Mouse (Mus musculus) liver, embryonic 12.5 days (tissue): ENCODE results near the gene Sema3a. TPM values are rescaled to one million over a fixed set of nuclear protein-coding genes. Genes with fewer than 3 reads are reported as not detected.

Experiments
- ATAC-seq: fragments of 200-750 bp; cut with Nextera tagmentation; 2 replicates; pipeline ENCODE4 v1.8.0; 2017; ENCODE audit warnings: moderate number of reproducible peaks, mild to moderate bottlenecking, moderate library complexity
- H3K27ac ChIP-seq: fragments of 300-500 bp; sonication (generic); 2 replicates; pipeline ENCODE4 v1.5.1; 2016; ENCODE audit warnings: mild to moderate bottlenecking
- H3K27me3 ChIP-seq: fragments of 300-500 bp; sonication (generic); replicated peaks from 2 replicates; pipeline ENCODE4 v1.6.1; 2016; ENCODE audit warnings: mild to moderate bottlenecking, moderate library complexity
- H3K36me3 ChIP-seq: fragments of 300-500 bp; sonication (generic); 2 replicates; pipeline ENCODE4 v1.6.1; 2016; ENCODE audit warnings: mild to moderate bottlenecking, moderate library complexity
- H3K4me1 ChIP-seq: fragments of 300-500 bp; sonication (generic); 2 replicates; pipeline ENCODE4 v1.6.1; 2016
- H3K4me2 ChIP-seq: fragments of 300-500 bp; sonication (generic); 2 replicates; pipeline ENCODE4 v1.6.1; 2016; ENCODE audit warnings: mild to moderate bottlenecking, moderate library complexity
- H3K4me3 ChIP-seq: fragments of 300-500 bp; sonication (generic); 2 replicates; pipeline ENCODE4 v1.5.1; 2016; ENCODE audit warnings: mild to moderate bottlenecking, moderate library complexity
- H3K9ac ChIP-seq: fragments of 300-500 bp; sonication (generic); 2 replicates; pipeline ENCODE4 v1.6.1; 2016; ENCODE audit warnings: mild to moderate bottlenecking, moderate library complexity
- H3K9me3 ChIP-seq: fragments of 300-500 bp; sonication (generic); replicated peaks from 2 replicates; pipeline ENCODE4 v1.6.1; 2016; ENCODE audit warnings: mild to moderate bottlenecking, moderate library complexity
- WGBS: fragments of 180-500 bp; shearing (Covaris S2); methylation state at CpG from one replicate; pipeline ENCODE4 v1.1.7; 2016; ENCODE audit not compliant: insufficient replicate concordance; 5-methylcytosine and 5-hydroxymethylcytosine counted together
- polyA plus RNA-seq: library from polyadenylated mRNA; unstranded; fragments of >200 nt; fragmentation: Nextera tagmentation; extraction: Ambion mirVana; gene quantifications from 2 replicates; pipeline ENCODE4 v1.2.1, GENCODE M21; 2016

The Sema3a gene
- polyA plus RNA-seq, 1 experiment from 2014 or later, result 5.9 TPM

DNA sequence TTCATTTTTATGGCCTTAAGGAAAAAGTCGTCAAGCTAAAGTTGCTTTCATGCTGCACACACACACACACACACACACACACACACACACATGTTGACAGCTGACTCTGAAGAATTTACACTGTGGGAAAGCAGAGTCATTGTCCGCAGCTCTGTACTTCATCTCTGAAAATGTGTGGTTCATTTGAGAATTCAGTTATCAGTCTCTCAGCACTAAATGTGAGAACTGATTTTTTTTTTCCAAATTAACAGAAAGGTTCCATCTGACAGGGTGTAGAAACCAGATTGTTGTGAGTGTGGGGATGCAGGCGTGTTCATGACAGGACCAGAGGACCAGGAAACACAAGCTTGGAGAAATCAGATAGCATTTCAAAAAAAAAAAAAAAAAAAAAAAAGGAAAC, 400.4 kb downstream of the Sema3a start:
- Histone ChIP-seq H3K36me3 (no peaks in the 10 kb centered on the region), H3K4me1 (no peaks in the 10 kb centered on the region), H3K4me3 (no peak overlapping the region), H3K9ac (no peak overlapping the region), H3K27me3 (no peaks in the 10 kb centered on the region), H3K27ac (no peak overlapping the region), H3K4me2 (no peak overlapping the region), H3K9me3 (no peaks in the 10 kb centered on the region)
- no peak for ATAC-seq
- 51% methylated on average over 3 of the region's 3 CpGs for WGBS

DNA sequence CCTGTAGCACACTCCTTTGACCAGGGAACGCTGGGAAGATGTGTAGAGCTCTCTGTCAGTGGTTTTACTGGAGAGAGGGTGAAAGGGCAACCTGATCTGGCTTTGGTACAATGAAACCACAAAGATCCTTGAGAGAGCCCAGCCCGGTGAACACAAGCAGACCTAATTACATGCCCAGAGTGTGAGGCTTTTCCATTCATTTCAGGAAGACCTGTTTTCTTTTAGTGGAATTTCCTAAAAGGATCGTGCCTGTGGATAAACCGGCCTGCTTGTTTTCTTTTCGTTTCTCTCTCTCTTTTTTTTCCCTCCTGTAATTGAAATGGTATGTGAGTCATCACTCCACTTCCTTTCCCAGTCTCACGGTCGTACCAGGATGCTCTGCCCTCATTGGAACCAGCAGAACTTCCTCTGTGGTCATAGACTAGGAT, 401.8 kb downstream of the Sema3a start:
- no peaks in the 10 kb centered on the region for H3K4me1 ChIP-seq
- H3K4me2 ChIP-seq, result no peak overlapping the region
- no peak overlapping the region for H3K4me3 ChIP-seq
- no peaks in the 10 kb centered on the region for H3K9me3 ChIP-seq
- no peaks in the 10 kb centered on the region for H3K27me3 ChIP-seq
- no peak for ATAC-seq
- no peak overlapping the region for H3K27ac ChIP-seq
- no peak overlapping the region for H3K9ac ChIP-seq
- H3K36me3 ChIP-seq, result no peaks in the 10 kb centered on the region
- 11% methylated on average over 7 of the region's 7 CpGs for WGBS

DNA sequence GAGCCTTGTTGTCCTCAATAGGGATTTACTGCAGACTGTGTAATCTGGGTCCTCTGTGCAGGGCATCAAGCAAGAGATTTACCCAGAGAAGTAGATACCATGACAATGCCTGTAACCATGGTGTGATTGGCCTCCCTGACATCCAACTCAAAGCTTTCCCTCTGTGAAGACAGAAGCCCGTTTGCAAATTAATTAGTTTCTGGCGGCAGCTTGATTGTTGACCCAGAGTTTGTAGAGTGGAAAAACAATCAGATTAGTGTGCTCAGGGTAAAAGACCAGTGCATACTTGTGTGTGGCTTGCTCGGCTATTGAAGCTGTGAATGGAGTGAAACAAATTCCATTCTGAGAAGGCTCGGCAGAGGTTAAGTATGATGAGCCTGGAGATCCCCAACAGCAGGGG, 404.0 kb downstream of the Sema3a start:
- no peak overlapping the region for H3K4me2 ChIP-seq
- no peaks in the 10 kb centered on the region for H3K36me3 ChIP-seq
- H3K27me3 ChIP-seq, result no peaks in the 10 kb centered on the region
- H3K9me3 ChIP-seq, result no peaks in the 10 kb centered on the region
- no peak for ATAC-seq
- WGBS, result 48% methylated on average over 4 of the region's 4 CpGs
- H3K4me1 ChIP-seq, result no peaks in the 10 kb centered on the region
- H3K27ac ChIP-seq, result no peak overlapping the region
- H3K9ac ChIP-seq, result no peak overlapping the region
- H3K4me3 ChIP-seq, result no peak overlapping the region

DNA sequence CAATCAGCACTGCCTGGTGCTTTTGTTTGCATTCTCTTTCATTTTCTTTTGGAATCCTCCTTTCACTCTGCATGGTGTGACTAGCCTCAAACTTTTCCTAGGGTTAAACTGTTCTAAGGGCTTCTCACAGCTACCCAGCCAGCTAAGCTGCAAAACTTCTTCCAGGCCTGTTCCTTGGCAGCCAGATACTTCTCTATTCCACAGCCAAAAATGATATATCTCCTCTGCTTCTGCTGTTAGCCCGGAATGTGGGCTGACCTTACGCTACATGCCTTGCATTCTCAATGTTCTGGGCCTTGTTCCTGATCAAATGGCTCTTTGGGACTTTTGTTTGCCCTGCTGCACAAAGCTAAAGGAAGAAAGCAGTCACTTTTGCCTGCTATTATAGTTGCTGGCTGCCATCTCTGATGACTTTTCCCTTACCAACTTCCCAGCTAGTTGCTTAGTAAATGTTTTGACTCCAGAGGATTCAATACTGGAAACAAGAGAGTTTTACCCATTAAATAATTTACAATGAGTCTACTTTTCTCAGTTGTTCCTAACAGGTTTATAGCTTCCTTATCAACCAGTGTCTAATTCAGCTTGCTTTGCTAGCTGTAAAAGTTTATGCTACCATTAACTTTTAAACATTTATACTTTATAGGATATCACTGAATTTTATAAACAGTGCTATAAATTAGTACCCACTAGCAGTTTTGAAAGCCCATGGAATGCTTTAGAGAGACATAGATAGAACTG, 422.4 kb downstream of the Sema3a start:
- 57% methylated on average over 2 of the region's 2 CpGs for WGBS
- Histone ChIP-seq H3K36me3 (no peaks in the 10 kb centered on the region), H3K27ac (no peak overlapping the region), H3K4me2 (no peak overlapping the region), H3K4me3 (no peak overlapping the region), H3K9me3 (no peaks in the 10 kb centered on the region), H3K9ac (no peak overlapping the region), H3K27me3 (no peaks in the 10 kb centered on the region), H3K4me1 (no peaks in the 10 kb centered on the region)
- no peak for ATAC-seq

DNA sequence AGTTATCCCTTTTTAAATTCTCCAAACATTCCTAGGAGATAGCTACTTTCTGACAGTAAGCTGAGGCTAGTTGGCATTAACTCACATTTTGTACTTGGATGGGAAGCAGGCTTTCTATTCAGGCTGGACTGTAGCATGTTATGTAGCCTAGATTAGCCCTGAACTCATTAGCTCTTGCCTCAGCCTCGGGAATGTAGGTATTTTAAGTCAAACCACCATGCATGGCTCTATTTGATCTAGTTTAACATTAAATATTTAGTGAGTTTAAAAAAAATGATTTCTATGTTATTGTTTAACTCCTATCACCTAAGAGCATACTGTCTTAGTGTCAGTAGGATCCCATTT, 423.0 kb downstream of the Sema3a start:
- H3K4me3 ChIP-seq, result no peak overlapping the region
- no peaks in the 10 kb centered on the region for H3K27me3 ChIP-seq
- no peak overlapping the region for H3K27ac ChIP-seq
- 26% methylated on average over 1 of the region's 1 CpGs for WGBS
- H3K9me3 ChIP-seq, result no peaks in the 10 kb centered on the region
- no peak overlapping the region for H3K4me2 ChIP-seq
- H3K9ac ChIP-seq, result no peak overlapping the region
- no peaks in the 10 kb centered on the region for H3K4me1 ChIP-seq
- ATAC-seq, result no peak
- H3K36me3 ChIP-seq, result no peaks in the 10 kb centered on the region

DNA sequence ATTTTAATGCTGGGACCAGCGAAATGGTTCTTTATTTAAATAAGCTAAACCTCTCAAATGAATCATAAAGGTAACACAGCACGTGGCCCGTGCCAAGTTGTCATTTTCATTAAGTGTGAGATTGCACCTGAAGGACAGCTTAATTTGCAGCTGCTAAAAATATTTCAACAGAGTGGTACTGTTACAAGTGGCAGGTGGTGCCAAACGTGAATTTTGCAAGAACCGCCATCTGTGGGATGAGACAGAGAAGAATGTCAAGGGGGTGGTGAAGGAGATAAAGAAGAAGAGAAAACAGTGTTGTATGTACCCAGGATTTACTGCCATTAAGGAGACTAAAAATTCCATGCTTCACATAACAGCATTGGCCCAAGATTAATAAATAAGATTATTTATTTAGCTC, 423.9 kb downstream of the Sema3a start:
- no peak for ATAC-seq
- Histone ChIP-seq H3K4me3 (no peak overlapping the region), H3K27ac (no peak overlapping the region), H3K4me1 (no peaks in the 10 kb centered on the region), H3K9ac (no peak overlapping the region), H3K4me2 (no peak overlapping the region), H3K27me3 (no peaks in the 10 kb centered on the region), H3K9me3 (no peaks in the 10 kb centered on the region), H3K36me3 (no peaks in the 10 kb centered on the region)
- WGBS, result 55% methylated on average over 5 of the region's 5 CpGs

DNA sequence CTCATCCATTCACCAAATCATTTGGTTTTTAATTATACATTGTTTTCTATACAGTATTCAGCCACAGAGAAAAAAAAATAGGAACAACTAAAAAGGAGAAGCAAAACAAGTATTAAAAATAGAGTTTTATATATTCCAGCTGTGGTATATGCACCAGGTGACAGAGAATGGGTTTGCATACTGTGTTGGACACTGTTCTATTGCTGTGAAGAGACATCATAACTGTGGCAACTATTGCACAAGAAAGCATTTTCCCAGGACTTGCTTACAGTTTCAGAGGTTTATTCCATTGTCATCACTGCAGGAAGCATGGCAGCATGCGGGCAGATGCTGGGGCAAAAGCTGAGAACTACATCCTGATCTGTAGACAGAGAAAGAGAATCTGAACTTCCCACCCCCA, 425.7 kb downstream of the Sema3a start:
- Histone ChIP-seq H3K4me1 (no peaks in the 10 kb centered on the region), H3K9me3 (no peaks in the 10 kb centered on the region), H3K4me2 (no peak overlapping the region), H3K4me3 (no peak overlapping the region), H3K27me3 (no peaks in the 10 kb centered on the region), H3K36me3 (no peaks in the 10 kb centered on the region), H3K9ac (no peak overlapping the region), H3K27ac (no peak overlapping the region)
- 69% methylated on average over 1 of the region's 1 CpGs for WGBS
- ATAC-seq, result no peak

DNA sequence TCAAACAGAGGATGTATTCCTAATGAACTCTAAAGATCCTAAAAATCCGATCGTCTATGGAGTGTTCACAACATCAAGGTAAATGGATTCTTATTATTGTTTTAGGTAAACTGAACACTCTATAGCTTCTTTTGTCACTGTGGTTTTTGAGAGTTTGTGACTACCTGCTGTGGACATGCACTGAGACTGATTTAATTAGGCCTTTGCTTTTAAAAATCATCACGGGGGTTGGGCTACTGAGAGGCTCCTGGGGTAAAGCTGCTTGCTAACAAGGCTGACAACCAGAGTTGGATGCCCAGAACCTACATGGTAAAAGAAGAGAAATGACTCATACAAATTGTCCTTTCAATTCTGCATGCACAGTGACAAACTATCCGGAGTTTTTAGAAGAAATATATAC, 432.0 kb downstream of the Sema3a start:
- Histone ChIP-seq H3K27me3 (no peaks in the 10 kb centered on the region), H3K36me3 (no peaks in the 10 kb centered on the region), H3K4me3 (no peak overlapping the region), H3K4me1 (no peaks in the 10 kb centered on the region), H3K27ac (no peak overlapping the region), H3K9me3 (no peaks in the 10 kb centered on the region), H3K9ac (no peak overlapping the region), H3K4me2 (no peak overlapping the region)
- ATAC-seq, result no peak
- 57% methylated on average over 4 of the region's 4 CpGs for WGBS

DNA sequence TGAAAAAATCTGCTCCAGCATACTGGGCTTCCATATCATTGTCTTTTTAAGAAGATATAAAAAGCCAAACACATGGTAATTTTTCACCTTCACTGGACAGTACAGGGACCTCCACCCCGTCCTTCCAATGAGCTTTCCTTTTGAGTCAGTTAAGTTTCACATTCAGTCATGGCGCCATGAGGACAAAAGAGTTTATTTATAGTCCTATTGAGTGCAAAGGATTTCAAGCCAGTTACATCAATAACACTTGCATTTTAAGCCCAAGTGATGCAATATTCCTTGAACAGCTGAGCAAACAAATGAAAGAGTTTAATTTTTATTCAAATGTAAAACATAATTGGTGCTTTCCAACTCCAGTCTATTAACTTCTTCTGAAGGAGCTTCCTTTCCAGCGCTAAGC, 448.7 kb downstream of the Sema3a start:
- WGBS, result 71% methylated on average over 3 of the region's 3 CpGs
- no peak for ATAC-seq
- Histone ChIP-seq H3K36me3 (no peaks in the 10 kb centered on the region), H3K27ac (no peak overlapping the region), H3K9ac (no peak overlapping the region), H3K4me3 (no peak overlapping the region), H3K27me3 (no peaks in the 10 kb centered on the region), H3K4me2 (no peak overlapping the region), H3K4me1 (no peaks in the 10 kb centered on the region), H3K9me3 (no peaks in the 10 kb centered on the region)

DNA sequence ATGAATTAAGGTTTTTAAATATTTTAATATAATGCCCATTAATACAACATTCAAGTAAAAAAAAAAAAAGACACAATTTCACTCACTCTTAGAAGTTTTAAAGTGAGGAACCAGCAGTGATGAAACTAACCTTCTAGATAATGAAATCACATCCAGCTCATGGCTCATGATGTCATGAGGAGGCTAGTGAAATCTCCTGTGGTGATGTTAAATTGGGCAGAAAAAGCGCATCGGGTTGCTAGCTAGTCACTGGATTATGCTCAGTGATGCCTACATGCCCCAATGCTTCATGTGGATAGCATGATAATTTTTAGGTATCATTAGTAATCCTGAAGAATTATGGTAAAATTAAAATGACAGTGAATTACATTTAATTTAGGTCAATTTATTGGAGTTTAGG, 453.9 kb downstream of the Sema3a start:
- Histone ChIP-seq H3K27ac (no peak overlapping the region), H3K9me3 (no peaks in the 10 kb centered on the region), H3K4me3 (no peak overlapping the region), H3K27me3 (no peaks in the 10 kb centered on the region), H3K9ac (no peak overlapping the region), H3K36me3 (no peaks in the 10 kb centered on the region), H3K4me2 (no peak overlapping the region), H3K4me1 (no peaks in the 10 kb centered on the region)
- ATAC-seq, result no peak
- 82% methylated on average over 2 of the region's 2 CpGs for WGBS

DNA sequence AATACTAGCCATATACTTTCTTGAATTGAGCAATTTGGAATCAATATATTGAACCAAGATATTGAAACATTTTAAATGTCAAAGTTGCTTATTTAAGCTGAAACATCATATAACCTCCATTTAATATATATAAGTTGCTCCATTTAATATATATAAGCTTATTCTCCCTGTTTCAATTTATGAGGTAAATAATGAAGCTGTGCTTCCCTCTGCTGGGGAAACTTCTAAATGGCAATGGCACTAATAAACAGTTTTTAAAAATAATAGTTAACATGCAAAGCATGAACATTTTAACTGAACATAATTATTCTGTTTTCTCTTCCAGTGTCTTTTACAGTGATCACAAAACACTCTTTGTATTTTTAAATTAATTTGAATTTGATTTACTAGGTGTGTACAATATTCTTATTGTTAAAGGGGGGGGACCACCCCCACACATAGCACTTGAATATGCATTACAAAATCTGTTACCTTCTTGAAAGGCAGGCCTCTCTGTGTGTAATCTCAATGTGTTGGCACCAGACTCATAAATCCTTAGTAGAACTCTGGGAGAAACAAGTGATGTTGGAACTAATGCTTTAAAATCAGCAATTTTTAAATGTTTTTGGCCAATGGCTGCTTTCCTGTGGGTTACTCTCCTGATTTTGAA, 460.5 kb downstream of the Sema3a start:
- H3K4me3 ChIP-seq, result no peak overlapping the region
- H3K27me3 ChIP-seq, result no peaks in the 10 kb centered on the region
- H3K36me3 ChIP-seq, result no peaks in the 10 kb centered on the region
- no peaks in the 10 kb centered on the region for H3K4me1 ChIP-seq
- H3K9ac ChIP-seq, result no peak overlapping the region
- no peaks in the 10 kb centered on the region for H3K9me3 ChIP-seq
- H3K27ac ChIP-seq, result no peak overlapping the region
- no peak overlapping the region for H3K4me2 ChIP-seq
- no peak for ATAC-seq

DNA sequence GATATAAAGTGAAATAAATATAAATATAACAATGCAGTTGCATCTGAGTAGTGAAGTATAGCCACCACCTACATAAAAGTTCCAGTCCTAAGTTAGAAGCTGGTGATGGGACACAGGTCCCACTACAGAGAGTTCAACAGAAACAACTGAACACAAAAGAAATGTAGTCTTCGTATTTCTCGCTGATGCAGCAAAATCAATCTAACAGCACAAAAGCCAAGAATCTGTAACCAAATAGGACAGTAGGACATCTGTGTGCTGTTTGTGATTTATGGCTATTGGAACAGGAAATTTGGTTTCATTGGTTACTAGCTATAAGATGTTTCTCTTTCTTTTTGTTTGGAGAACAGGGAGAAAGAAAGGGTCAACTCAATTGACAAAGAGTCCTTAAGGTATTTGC, 469.2 kb downstream of the Sema3a start:
- no peak overlapping the region for H3K9ac ChIP-seq
- H3K27ac ChIP-seq, result no peak overlapping the region
- WGBS, result 77% methylated on average over 2 of the region's 2 CpGs
- no peaks in the 10 kb centered on the region for H3K36me3 ChIP-seq
- no peak for ATAC-seq
- H3K4me1 ChIP-seq, result no peaks in the 10 kb centered on the region
- no peak overlapping the region for H3K4me3 ChIP-seq
- no peak overlapping the region for H3K4me2 ChIP-seq
- H3K9me3 ChIP-seq, result no peaks in the 10 kb centered on the region
- no peaks in the 10 kb centered on the region for H3K27me3 ChIP-seq

DNA sequence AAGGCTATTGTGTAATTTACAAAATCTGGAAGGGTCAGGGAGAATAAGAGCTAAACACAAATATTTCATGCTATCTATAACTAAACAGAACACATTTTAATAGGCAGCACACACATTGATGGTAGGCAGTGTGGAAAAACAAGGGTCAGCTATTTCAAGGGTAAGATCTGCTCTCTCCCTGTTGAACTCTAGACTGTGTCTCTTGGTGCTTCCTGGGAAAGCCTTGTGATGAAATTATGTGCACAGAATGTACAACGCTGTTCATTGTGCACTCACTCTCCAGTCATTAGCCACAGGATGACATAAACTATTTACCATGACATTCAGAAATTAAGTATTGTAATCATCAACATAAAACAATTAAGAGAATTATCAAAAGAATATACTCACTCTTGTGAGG, 486.4 kb downstream of the Sema3a start:
- no peak overlapping the region for H3K27ac ChIP-seq
- no peaks in the 10 kb centered on the region for H3K36me3 ChIP-seq
- no peak overlapping the region for H3K4me3 ChIP-seq
- H3K9ac ChIP-seq, result no peak overlapping the region
- no peaks in the 10 kb centered on the region for H3K4me1 ChIP-seq
- no peaks in the 10 kb centered on the region for H3K9me3 ChIP-seq
- no peaks in the 10 kb centered on the region for H3K27me3 ChIP-seq
- ATAC-seq, result no peak
- 74% methylated on average over 1 of the region's 1 CpGs for WGBS
- no peak overlapping the region for H3K4me2 ChIP-seq
